ENCODE assay signal across 22 mouse cellular contexts in the genomic region with DNA sequence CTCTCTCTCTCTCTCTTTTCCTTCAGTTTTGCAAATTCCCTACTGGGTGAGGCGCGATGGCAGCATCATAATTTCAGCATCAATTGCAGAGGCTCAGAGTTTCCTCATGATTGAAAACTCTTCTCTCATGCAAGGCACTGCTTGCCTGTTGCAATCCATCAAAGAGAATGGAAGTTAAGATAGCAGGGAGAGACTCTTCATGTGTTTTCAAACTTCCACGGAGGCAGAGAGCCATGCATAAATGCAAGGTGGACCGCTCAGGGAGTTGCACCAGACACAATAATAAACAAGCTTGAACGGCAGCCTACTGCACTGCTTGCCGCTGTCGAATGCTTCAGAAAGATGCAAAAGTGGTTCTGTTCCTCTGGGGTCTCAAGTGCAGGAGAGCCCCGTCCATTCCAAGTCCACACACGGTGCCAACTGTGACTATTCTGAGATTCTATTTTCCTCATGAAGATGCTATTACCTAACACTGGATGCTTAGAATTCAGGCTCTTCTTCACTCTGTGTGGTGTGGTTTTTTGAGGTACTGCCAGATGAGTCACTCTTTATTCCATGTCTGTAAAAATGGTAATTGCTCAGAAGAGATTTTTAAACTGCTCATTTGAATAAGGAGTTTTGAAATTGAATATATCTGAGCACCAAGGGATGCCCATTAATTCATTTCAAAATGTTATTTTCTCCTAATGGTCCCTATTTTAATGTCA.
DNase-seq lines count a peak whose midpoint lies in the region; ATAC-seq lines count a peak whose summit lies in the region.
"Had no signal": no experiment of that assay in that cellular context is flagged by ENCODE, and none has a peak within 500 bp of the region (broad histone marks: within the 10 kb centered on the region; RNA-seq: fewer than 3 reads in every experiment).

No protein-coding gene starts in this region.

- H3K4me3 ChIP-seq in liver, embryonic 12.5 days = no peak overlapping the region
- H3K4me3 ChIP-seq: embryonic facial prominence, embryonic 12.5 days; heart, embryonic 12.5 days; liver, embryonic 13.5 days; lung, embryonic 15.5 days; midbrain, embryonic 12.5 days had no signal

- no peaks in the 10 kb centered on the region for H3K27me3 ChIP-seq in liver, embryonic 12.5 days (replicated peaks)
- H3K27me3 ChIP-seq: embryonic facial prominence, embryonic 12.5 days; heart, embryonic 12.5 days; liver, embryonic 13.5 days; lung, embryonic 15.5 days; midbrain, embryonic 12.5 days had no signal

- ATAC-seq in frontal cortex, adult (ENCODE audit: low TSS enrichment) = peak; percentile 99
- no peak for ATAC-seq in liver, embryonic 12.5 days
- ATAC-seq: forebrain, embryonic 16.5 days; hindbrain, embryonic 16.5 days; intestine, postnatal 0 days had no signal

- no peak overlapping the region for H3K27ac ChIP-seq in liver, embryonic 12.5 days
- H3K27ac ChIP-seq: embryonic facial prominence, embryonic 12.5 days; kidney, postnatal 0 days; liver, embryonic 13.5 days; lung, embryonic 15.5 days; midbrain, embryonic 12.5 days had no signal

- no peak for DNase-seq in frontal cortex, postnatal 10 days (ENCODE audit: low spot score in 2 of 2)
- DNase-seq in 3T3-L1 (ENCODE audit: low read depth, low spot score) = peak; percentile 53
- DNase-seq in frontal cortex, postnatal 25 days (ENCODE audit: low spot score in 2 of 2) = peak; percentile 8 to 19
- peak; percentile 24 to 77 for DNase-seq in left cerebral cortex, postnatal 14 days (ENCODE audit: low spot score in 2 of 2)
- DNase-seq in embryo, embryonic 10.5 days (ENCODE audit: low spot score) = no peak
- DNase-seq in embryo, embryonic 10 days (ENCODE audit: low spot score) = no peak
- DNase-seq: adrenal gland, postnatal 14 days; cerebellum, adult 18-20 months; cerebellum, postnatal 36 days; gastrocnemius, postnatal 36 days; liver, embryonic 13.5 days; thymus, postnatal 14 days had no signal

- no peaks in the 10 kb centered on the region for H3K36me3 ChIP-seq in liver, embryonic 12.5 days
- H3K36me3 ChIP-seq: embryonic facial prominence, embryonic 12.5 days; heart, embryonic 12.5 days; liver, embryonic 13.5 days; lung, embryonic 15.5 days; midbrain, embryonic 12.5 days had no signal

- no peak overlapping the region for H3K4me2 ChIP-seq in liver, embryonic 12.5 days
- H3K4me2 ChIP-seq: embryonic facial prominence, embryonic 12.5 days; heart, embryonic 12.5 days; liver, embryonic 13.5 days; lung, embryonic 15.5 days; midbrain, embryonic 12.5 days had no signal

- H3K9ac ChIP-seq in liver, embryonic 12.5 days = no peak overlapping the region
- H3K9ac ChIP-seq: embryonic facial prominence, embryonic 12.5 days; heart, embryonic 12.5 days; liver, embryonic 13.5 days; lung, embryonic 15.5 days; midbrain, embryonic 12.5 days had no signal

- WGBS in liver, embryonic 12.5 days (ENCODE audit: insufficient replicate concordance) = 67% methylated on average over 9 of the region's 9 CpGs

- intact Hi-C loops in left cerebral cortex, postnatal 14 days (cut with DNase I) = no loop called here

- H3K4me1 ChIP-seq in liver, embryonic 12.5 days = no peaks in the 10 kb centered on the region
- H3K4me1 ChIP-seq: embryonic facial prominence, embryonic 12.5 days; heart, embryonic 12.5 days; liver, embryonic 13.5 days; lung, embryonic 15.5 days; midbrain, embryonic 12.5 days had no signal

- no peaks in the 10 kb centered on the region for H3K9me3 ChIP-seq in liver, embryonic 12.5 days (replicated peaks)
- H3K9me3 ChIP-seq: embryonic facial prominence, embryonic 12.5 days; heart, embryonic 12.5 days; liver, embryonic 13.5 days; lung, embryonic 15.5 days; midbrain, embryonic 12.5 days had no signal

Comparison
In these comparisons a context has a peak if more than half of its experiments do, and no peak if none do; other contexts are left out.
1. DNase-seq: peak in 3T3-L1 (single experiment), frontal cortex, postnatal 25 days (2 of 2) and left cerebral cortex, postnatal 14 days (2 of 2); none in frontal cortex, postnatal 10 days (0 of 2), embryo, embryonic 10.5 days (single experiment) and embryo, embryonic 10 days (single experiment).